Mouse (Mus musculus) c-Kit-positive CD71-positive TER-119-positive erythroid progenitor cells, embryonic 14.5 days (primary cell): ENCODE data around the gene Gsk3a.

Experiments
- DNase-seq: peaks from one replicate; pipeline ENCODE4 v3.0.0-alpha.2; 2013; ENCODE audit warnings: low spot score

Gene Gsk3a

GRCm38 (mm10) chr7:25237249-25238014, at the start of gene Gsk3a:
Gene Gsk3a, minus strand, starts transcription at chr7:25237851.
- DNase-seq: peak; percentile 97

DNA sequence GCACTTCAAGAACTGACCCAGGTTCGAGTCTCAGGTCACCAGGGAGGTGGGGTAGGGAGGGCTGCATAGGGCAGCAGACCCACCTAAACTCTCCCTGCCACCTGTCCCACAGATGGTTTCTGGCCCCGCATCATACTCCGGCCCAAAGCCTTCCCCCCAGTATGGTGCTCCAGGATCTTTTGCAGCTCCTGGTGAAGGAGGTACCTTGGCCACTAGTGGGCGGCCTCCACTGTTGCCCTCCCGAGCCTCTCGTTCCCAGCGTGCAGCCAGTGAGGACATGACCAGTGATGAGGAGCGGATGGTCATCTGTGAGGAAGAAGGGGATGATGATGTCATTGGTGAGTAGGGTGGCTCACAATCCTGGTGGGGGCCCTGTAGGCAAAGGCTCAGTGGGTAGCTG, 49.3 kb upstream of the Gsk3a start:
- DNase-seq: no peak

DNA sequence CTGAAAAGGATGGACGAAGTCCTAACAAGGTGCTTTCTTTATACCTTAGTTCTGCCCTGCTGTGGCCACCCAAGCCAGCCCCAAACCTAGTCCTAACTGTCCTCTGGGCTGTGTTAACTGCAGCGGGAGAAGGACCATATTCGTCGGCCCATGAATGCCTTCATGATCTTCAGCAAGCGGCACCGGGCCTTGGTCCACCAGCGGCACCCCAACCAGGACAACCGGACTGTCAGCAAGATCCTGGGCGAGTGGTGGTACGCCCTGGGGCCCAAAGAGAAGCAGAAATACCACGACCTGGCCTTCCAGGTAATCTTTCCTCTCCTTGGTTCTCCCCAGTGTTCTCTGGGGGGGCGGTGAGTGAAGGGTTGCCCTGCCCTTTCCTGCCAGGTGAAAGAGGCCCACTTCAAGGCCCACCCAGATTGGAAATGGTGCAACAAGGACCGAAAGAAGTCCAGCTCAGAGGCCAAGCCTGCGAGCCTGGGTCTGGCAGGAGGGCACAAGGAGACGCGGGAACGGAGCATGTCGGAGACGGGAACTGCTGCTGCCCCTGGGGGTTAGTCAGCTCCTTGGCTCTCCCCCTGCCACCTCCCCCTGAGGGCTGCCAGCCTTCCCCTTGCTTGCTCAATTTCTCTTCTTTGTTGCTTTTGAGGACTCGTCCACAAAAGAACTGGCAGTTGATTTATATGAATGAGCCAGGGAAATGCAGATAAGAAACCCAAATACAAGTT, 48.0 kb upstream of the Gsk3a start:
- no peak for DNase-seq

DNA sequence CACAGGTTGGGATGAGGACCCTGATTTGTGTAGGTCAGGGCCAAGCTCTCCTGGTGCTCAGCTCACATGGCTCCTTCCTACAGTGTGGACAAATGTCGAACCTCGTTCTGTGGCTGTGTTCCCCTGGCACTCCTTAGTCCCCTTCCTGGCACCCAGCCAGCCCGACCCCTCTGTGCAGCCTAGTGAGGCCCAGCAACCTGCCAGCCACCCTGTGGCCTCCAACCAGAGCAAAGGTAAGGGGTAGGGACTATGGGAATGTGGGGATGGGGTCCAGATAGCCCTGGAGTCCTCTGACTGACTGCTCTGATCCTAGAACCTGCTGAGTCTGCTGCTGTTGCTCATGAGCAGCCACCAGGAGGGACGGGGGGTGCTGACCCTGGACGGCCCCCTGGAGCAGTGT, 47.1 kb upstream of the Gsk3a start:
- no peak for DNase-seq

DNA sequence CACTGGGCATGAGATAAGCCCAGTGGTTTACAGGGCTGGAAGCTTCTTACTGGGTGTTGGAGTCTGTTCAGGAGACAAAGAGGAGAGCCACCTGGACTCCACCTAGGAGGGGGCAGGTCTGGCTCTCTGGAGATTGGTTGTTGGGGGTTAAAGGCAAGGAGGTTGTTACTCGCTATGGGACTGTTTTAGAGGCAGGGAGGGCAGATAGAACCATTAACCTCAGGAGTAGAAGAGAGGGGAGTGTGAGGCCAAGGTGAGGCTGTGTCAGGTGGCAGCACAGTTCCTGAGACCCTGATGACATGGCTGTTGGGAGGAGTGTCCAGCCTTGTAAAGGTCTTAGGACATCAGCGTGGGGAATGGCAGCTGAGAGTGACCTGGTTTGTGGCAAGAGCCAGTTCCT, 46.5 kb upstream of the Gsk3a start:
- DNase-seq: no peak

- DNase-seq: no peak
These were observed 46.0 kb upstream of the Gsk3a start for GRCm38 (mm10) chr7:25283637-25284036.

DNA sequence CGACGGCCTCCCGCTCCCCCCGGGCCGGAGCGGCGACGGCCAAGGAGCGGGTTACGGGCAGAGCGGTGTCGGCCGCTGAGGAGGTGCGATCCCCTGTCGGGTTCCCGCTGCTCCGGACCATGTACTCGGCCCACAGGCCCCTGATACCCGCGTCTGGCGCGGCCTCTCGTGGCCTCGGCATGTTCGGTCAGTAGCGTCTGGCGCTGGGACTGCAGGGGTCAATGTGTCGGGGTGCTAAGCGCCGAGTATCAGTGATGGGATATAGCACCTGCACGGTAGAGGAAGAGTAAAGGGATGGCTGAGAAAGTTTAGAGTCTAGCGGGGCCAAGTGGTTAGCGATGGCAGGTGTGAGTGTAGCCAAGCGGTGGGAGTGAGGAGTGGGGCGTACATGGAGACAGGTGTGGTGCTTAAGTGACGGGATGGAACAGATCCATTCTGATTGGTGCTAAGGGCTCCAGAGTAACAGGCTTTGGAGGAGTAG, 45.1 kb upstream of the Gsk3a start:
- DNase-seq: no peak

- DNase-seq: peak; percentile 97
These were observed 44.3 kb upstream of the Gsk3a start for GRCm38 (mm10) chr7:25281734-25282601.

DNA sequence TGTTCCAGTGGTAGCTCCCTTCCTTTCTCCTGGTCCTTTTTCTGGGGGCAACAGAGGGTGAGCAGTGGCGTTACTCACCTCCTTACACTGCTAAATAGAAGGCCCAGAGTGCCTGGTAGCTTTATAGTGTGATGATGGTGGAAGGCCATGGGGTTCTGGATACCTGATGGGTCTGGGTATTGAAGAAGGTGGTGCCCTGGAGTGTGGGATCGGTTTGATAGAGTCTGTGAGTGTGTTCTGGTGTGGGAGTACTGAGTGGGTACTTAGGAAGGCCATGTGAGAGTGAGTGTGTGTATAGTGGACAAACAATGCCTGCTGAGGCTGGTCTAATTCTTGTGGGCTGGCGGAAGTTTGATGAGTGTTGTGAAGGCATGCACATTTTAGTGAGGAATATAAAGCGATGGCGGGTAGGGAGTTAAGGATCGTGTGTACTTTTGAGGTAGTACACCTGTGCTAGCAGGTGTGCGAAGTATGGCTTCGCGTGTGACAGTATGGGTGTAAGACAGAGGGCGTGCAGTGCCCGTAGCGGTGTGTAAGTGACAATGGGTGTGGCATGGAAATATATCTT, 43.6 kb upstream of the Gsk3a start:
- no peak for DNase-seq

DNA sequence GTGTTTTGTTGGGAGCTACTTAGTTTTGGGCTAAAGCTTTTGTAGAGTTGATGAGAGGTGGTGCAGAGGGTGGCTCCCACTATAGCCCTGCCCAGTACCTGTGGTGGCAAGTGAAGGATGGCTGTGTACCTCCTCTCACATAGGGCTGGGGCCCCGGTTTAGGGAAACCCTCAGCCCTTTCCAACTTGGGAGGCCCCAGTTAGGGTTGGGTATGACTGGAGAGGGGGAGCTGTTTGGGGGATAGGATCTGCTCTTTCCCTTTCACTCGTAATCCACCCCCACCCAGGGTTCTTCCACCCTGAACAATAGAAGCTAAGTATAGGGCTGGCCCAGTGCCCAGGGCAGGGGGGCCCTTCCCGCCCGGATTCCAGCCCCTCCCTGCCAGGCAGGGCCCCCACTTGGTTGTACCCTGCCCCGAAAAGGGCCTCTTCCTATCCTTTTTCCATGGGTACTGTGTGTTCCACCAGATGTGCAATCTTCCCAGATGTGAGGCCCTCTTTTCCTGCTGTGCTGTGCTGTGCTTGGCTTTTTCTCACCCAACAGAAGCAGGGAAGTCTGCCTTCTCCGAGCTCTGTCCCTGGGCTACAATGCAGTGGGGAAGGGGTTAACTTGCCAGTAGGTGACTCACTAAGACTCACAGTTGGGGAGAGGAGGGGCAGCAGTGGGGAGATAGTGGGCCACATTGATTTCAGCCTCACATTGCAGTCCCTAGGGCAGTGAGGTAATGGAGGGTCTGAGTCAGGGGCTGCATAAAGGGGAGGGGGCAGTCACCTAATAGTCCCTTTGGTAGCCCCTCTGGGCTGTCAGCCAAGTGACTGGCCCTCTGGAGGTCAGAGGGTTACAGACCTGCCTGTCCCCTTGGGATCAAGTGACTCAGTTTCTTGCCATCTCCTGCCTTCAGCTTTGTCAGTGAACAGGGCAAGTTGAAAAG, 42.5 kb upstream of the Gsk3a start:
- no peak for DNase-seq

- peak; percentile 72 for DNase-seq
These were observed 41.6 kb upstream of the Gsk3a start for GRCm38 (mm10) chr7:25279076-25279860.

DNA sequence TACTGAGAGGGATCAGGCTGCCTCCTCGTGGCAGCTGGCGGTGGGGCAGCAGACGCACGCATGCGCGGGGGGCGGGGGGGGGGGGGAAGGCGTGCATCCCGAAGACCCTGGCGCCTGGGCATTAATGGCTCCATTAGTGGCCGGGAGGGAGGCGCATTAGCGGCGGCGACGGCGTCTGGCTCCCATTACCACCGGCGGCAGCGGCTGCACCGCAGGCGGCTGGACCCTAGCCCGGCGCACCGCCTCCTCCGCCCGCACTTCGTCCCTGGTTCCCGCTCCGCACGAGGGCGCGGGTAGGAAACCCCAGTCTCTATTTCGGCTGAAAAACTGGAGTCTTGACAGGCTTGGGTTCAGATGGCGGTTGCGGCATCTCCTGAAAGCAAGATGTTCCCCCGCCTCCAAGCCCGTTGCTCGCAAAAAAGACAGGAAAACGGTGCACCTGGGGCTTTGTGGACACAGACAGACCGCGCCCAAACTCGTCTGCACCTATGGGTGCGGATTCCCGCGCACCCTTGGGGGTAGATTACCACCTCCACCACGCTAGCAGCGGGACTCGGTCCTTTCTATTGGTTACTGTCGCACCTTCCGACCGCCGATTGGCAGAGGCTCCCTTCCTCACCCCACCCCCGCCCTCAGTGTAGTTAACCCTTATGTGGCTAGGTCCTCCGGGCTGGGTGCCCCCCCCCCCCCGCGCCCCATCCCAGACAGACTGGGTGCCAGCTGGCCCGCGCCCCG, 40.9 kb upstream of the Gsk3a start:
- DNase-seq: peak; percentile 92

GRCm38 (mm10) chr7:25277998-25278340, 40.3 kb upstream of the Gsk3a start:
- peak; percentile 62 for DNase-seq

DNA sequence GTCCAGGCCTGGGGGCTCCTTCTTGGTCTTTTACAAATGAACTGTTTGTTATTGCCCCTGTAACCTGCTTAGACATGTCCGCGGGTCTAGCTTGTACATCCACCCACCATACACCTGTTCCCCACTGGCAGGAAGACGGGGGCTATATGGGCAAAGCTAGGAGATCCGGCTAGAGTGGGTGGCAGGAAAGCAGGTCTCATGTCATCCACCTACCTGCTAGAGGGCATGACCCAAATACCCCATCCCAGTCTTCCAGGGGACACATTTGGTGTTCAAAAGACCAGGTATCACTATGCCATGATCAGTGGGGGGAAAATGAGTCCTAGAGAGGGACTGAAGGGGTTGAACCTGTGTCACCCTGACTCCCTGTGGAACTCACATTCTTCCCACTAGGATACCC, 39.8 kb upstream of the Gsk3a start:
- no peak for DNase-seq

GRCm38 (mm10) chr7:25275555-25276298, 38.1 kb upstream of the Gsk3a start:
- no peak for DNase-seq

DNA sequence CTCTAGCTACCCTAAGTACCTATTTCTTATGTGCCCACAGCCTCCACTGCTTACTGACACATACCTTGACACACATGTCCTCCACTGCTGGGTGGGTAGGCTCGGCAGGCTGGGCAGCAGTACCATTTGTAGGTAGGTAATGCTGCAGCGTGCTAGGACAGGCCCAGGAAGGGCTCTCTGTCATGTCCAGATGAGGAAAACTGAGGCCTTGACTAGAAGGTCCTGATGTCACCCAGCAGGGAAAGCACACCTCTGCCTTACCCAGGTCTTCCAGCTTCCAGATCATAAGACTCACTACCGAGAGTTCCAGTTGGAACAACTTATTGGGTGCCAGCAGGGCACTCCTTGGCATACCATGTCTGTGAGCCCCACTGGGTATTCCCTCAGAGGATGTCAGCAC, 37.3 kb upstream of the Gsk3a start:
- DNase-seq: no peak

GRCm38 (mm10) chr7:25274571-25274970, 36.9 kb upstream of the Gsk3a start:
- no peak for DNase-seq

- peak; percentile 75 for DNase-seq
These were observed 35.9 kb upstream of the Gsk3a start for GRCm38 (mm10) chr7:25273259-25274241.
